Mouse (Mus musculus): Measurements from ENCODE around the gene Plekhj1. TPM values are rescaled to one million over a fixed set of nuclear protein-coding genes. Genes with fewer than 3 reads are reported as not detected.
A peak's percentile ranks its signal among the peaks of the same experiment; 100 is the strongest.
"Not testable (repeated sequence)": the region's sequence is repeated elsewhere in the genome, so short reads cannot be mapped to it uniquely, and the experiment has no call there.

The Plekhj1 gene
- total RNA-seq (2021), result 10 to 100 TPM; 73.8 to 74.5 TPM

DNA sequence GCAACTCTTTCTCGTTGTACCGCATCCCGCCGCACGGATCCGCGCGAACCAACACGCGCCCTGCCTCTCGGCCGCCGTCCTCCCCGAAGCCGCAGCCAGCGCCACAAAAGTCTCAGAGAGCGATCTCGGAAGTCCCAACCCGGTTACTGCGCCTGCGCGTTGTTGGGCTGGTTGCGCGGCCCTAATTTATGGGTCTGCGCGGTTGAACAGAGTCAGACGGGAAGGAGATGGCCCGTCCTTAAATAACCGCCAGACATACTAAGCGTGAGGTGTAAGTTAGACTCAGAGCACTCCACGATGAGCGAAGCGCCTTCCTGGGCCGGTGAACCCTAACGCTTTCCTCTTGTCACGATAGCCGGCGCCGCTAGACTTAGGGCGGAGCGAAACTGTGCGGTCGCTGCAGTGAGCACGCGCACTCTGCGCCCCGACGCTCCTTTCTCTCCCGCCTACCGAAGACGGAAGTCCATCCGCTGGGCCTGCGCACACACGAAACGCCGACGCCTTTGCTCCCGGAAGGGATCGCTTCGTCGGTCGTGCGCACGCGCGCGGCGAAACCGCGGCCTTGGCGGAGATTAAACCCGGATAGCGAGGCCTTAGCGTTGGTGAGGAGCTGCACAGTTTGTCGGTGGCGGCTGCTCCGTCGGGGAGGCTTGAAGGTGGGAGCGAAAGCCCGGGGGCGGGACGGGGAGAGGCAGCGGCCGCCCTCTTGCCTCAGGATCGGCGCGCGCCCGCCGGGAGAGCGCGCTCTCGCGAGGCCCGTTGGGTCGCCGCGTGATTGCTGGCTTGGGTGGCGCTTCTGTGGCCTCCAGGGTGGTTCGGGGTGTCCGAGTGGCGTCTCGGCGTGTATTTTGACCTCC is at the start of gene Plekhj1, which contains the start of gene Sf3a2:
Gene Plekhj1, minus strand, starts transcription at position 477 of the 857 bp plus-strand sequence.
Gene Sf3a2, plus strand, starts transcription at position 49 of the 857 bp plus-strand sequence.
- peak; percentile 95 to 97 for DNase-seq

DNA sequence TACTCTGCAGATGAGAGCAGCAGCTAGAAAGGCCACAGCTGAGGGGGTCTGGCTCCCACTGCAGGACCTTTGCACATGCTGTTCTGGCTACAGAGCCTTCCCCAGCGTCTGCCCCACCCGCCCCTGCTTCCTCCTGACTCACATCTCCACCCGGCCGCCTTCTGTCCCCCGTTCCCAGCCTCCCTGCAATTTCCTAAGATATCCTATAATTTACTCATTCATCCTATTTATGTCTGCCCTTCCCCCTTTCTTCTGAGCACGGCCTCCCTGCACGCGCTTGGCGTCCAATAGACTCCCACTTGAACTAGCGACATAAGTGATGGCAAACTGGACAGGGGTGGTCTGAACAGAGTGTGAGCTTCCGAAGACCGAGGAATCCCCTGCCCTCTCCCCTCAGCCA is 47.3 kb upstream of the Plekhj1 start:
- DNase-seq, result no peak

DNA sequence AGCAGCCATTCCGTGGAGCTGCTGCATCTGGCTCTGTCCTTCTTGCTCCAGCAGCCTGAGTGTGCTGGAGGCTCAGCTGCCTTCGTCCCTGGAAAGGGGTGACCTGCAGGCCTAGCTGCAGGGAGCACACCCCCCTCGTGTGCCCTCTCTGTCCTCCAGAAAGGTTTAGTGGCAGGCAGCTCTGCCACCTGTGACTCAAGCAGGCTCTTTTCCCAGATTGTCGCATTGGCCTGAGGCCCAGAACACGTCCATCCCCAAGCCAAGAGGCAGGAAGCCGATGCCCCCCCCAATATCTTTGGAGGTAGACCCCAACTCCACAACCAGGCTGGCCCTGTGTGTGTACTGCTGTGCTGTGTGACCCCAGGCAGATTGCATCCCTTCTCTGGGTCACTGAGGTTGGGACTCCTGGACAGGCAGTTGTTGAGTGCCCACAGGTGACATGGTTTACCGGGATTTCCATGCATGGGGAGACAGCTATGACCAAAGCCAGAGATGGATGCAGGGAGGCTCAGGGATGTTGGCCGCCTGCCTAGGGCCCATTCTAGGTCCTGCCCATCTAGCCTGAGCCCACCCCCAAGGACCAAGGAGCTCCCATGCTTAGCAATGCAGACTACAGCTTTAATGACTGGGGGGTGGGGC is 46.7 kb upstream of the Plekhj1 start:
- no peak for DNase-seq

DNA sequence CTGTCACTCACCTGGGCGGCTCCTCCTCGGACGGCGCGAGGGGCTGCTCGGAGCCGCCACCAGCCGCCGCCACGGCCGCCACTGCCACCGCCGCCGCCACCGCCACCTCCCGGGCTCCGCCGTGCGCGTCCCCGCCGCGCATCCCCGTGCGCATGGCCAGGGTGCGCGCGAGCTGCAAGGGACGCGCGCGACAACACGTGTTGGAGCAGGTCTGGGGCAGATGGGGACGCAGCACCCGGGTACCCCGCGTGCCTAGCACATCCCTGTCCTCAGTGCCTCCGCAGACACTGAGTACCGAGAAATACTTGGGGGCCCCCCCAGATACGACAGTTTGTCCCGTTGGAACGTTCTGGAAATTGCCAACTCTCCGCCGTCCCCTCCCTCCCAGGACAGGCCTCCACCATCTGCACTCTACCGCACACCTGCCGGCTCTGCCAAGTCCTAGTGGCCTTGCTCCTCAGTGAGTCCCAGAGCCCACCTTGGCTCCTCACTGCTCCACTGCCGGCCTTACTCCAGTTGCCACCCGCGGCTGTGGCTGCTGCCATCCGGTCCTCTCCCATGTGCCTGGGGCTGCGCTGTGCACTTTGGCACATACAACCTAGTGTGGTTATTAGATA is 45.6 kb upstream of the Plekhj1 start, which contains the start of gene Lingo3:
Gene Lingo3, minus strand, starts transcription at position 109 of the 617 bp plus-strand sequence.
- peak; percentile 62 to 69 for DNase-seq

DNA sequence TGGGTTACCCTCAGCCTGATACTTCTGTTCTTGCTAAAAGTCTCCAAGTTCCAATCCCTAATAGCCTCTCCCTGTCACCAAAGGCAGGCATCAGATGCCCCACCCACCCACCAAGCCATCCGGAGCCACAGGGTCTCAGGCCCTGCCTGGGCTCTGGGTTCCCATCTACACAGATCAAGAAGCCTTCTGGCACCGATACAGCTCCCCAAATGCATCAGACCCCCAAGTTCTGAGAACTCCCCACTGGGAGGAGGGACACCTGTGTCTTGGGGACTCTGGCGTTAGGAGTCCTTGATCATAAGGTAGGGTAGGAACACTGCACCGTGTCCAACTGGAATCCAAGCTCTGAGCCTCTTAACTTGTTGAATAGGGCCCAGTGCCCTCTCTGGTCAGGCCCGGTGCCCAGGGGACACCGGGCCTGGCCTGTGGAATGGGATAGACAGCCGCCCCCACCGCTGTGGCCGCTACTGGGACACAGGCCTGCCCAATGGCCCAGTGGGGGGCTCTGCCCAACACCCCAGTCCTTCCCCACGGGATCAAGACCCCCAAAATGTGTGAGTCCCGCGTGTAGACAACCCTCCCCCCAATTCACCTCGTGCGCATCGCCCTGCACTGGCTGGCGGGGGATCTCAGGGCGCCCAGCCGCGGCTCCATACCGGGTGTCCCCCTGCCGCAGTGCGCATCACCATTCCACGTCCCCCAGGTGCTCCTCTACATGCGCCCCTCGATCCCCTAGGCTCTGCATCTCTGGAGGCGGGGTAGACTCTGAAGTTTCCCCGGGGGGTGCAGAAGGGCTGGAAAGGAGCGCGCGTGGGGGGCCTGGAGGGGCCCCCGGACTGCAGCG is 44.9 kb upstream of the Plekhj1 start:
- no peak for DNase-seq

DNA sequence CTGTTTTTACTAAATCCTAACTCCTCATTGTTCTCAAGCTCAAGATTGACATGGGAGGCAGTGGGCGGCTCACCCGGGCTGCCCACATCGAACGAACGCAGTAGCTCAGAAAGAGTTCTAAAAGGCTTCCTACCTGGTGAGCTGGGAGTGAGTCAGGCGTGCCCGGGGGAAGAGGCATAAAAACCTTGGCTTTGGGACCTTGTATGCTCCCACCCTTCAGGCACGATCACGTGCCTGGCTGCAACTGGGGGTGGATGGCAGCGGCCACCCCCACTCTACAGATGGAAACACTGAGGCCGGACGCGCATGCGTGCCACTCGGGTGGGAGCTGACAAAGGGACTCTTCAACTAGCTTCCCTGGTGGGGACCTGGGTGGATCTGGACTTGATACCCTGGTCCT is 43.9 kb upstream of the Plekhj1 start:
- DNase-seq, result peak in 1 of 2 experiments; percentile 54

DNA sequence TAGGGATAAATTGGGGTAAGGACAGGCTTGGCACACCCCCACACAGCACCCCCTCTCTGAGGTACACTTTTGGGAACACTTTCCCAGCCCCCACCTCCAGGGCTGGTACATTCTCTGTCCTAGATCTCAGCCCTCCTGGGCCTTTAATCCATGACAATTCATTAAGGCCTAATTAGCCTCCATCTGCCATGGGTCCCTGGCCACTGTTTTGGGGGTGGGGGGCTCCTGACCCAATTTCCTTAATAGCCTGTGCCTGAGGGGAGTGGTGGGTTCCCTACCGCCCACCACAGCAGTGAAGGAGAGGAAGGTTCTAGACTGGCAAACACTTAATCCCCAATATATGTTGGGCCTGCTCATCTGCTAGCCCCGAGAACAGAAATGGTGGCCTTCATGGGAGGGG is 43.3 kb upstream of the Plekhj1 start:
- DNase-seq, result no peak

DNA sequence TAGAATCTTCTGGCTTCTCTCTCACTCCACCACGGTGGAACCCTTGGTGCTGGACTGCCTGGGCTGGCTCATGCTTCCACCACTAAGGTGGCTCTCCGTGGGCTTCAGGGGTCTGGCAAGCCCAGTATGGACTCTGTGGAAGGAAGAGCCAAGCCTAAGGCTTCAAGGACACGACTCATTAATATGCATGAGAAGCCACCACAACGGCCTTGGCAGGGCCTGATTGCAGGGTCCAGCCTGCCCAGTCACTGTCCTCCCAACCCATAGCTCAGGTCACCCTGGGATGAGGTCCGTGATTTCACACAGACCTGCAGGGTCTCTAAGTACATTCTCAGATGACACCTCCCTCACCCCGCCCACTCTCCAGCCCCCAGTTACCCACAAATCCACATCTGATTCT is 41.4 kb upstream of the Plekhj1 start:
- DNase-seq, result no peak

DNA sequence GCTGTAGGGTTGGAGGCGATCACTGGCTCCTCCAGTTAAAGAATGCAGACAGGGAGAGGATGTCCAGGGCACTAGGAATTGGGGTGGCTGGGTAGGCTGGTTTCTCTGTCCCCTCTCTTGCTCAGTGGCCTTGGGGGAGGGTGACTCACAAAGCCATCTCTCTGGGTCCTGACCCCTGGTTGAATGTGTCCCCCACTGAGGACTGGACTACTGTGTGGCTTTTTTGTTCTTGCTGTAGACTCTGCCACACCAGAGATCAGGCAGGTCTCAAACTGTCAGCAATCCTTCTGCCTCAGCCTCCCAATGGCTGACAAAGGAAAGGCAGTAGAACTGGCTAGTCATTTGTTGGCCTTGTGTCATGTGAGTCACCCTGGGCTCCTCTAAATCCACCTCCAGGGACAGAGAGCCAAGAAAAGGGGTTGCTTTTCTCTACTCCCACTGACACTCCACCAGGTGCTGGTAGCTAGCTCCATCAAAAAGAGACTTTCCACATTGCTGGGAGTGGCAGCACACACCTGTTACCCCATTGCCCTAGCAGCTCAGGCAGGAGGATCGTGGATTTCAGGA is 40.0 kb upstream of the Plekhj1 start:
- no peak for DNase-seq

DNA sequence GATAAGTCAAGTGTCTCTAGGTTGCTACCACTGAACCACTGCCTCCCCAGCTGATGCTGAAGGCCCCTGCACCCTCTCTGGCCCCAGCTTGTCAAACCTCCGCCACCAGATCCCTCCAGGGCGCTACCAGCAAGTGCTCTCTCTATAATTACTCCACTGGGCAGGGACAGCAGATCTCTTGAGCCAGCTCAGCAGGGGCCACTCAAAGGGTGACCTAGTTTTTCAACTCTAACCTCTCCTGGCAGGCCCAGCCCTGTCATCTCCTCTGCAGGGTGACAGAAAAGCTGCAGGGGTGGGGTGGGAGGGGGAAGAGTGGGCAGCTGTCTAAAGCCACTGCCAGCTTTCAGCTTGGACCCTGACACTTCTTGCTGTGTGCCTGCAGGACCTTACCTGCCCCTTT is 39.4 kb upstream of the Plekhj1 start:
- DNase-seq, result no peak

DNA sequence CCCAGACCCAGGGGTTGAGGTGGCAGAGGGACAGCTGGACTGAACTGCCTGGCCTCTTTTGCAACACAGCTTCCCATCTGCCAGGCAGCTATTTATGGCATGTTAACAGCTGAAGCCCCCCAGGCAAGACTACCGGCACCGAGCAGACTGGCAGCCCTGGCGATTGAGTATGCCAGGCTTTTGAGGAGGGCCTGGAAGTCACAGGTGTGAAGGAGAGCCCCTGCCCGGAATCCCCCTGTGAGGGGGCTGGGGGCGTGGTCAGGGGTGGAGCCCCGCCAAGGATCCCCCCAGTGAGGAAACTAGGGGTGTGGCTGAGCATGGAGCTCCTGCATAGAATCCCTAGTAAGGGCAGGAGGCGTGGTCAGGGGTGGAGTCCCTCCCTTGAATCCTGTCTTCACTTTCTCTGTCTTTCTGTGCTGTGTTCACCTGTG is 38.5 kb upstream of the Plekhj1 start:
- no peak for DNase-seq

DNA sequence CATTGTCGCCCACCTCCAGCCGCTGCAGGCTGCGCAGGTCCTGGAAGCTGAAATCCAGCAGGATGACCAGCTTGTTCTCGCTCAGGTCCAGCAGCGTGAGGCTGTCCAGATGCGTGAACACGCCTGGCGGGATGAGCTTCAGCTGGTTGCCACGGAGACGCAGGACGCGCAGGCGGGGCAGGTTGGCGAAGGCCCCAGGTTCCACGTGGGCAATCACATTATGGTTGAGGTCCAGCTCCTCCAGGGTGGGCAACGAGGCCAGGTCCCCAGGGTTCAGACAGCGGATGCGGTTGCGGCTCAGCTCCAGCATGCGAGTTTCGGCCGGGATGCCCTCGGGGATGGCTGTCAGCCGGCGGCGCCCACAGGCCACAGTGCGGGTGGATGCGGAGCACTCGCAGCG is 37.2 kb upstream of the Plekhj1 start:
- DNase-seq, result no peak

DNA sequence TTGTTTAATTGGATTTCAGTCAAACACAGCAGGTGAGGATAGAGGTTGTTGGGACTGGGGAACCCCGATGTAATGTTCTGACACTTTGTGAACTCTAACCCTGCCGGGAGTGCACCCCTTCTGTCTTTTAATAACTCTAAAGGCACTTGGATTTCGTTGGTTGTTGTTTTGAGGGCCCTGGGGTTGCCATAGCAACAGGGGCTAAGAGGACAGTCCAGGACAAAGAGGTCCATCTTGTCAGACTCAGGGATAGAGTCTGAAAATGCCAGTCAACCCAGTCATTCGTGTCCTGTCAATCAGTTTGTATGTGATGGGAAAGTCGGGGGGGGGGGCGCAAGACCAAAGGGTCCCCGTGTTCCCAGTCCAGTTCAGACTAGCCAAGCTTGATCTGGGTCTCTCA is 34.4 kb upstream of the Plekhj1 start:
- no peak for DNase-seq

DNA sequence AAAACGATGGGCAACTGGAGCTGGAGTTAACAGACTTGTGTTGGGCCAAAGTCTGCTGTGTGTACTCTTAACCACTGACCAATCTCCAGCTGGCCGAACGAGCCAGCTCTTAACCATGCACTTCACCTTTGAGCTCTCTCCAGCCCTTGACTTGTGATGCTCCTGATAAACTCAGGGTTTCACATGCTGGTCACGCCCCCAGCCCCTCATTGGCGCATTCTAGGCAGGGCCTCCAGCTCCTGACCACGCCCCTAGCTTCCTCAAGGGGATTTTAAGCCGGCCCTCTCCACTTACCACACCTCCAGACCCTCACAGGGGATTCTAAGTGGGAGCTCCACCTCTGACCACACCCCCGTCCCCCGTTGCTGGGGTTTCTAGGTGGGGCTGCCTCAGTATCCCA is 32.7 kb upstream of the Plekhj1 start:
- no peak for DNase-seq

DNA sequence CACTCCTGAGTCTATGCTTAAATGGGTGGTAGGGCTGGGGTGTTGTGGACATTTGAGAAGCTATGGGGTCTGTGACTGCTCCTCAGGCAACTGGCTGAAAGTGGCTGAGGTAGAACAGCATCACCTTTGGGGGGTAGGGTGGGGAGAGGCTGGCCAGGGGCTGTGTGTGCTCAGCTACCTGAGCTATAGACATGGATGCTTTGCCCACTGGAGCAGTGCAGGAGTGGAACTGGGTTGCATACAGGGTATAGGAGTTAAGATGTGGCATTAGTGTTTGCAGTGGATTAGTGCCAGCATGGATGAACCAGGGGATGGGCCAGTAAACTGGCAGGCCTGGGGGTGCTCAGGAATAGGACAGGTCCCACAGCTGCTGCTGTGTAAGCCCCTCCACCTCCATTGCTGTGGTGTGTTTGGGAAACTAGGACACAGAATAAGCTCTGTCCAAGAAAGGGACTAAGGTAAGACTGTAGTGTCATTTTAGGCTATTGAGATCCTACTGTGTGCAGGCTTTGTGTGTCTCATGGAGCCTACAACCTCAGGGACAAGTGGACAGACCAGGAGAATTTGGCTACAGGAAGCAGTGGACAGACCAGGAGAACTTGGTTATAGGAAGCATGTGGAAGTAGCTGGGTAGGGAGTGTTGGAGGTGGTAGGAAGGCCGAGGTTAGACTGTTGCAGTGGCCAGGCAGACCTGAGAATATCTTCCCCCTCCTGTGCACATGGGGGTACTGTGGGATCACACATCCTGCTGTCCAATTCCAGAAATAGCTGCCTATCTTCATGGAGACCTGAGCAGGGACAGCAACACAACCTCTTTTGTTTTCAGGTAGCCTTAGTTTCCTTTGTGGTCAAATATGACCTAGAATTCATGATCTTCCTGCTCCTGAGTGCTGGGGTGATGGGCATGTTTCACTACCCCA is 31.2 kb upstream of the Plekhj1 start:
- DNase-seq, result no peak

DNA sequence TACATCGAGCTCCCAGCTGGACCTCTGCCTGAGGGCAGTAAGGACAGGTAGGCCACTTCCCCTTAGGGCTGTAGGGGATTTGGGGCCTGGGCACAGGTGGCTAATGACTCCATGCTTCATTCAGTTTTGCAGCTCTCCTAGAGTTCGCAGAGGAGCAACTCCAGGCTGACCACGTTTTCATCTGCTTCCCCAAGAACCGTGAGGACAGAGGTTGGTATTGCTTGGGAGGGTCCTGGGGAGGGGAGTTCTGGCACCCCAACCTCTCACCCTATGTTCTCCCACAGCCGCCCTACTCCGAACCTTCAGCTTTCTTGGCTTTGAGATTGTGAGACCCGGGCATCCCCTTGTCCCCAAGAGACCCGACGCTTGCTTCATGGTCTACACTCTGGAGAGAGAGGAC is 30.2 kb upstream of the Plekhj1 start:
- DNase-seq, result not testable (repeated sequence)

DNA sequence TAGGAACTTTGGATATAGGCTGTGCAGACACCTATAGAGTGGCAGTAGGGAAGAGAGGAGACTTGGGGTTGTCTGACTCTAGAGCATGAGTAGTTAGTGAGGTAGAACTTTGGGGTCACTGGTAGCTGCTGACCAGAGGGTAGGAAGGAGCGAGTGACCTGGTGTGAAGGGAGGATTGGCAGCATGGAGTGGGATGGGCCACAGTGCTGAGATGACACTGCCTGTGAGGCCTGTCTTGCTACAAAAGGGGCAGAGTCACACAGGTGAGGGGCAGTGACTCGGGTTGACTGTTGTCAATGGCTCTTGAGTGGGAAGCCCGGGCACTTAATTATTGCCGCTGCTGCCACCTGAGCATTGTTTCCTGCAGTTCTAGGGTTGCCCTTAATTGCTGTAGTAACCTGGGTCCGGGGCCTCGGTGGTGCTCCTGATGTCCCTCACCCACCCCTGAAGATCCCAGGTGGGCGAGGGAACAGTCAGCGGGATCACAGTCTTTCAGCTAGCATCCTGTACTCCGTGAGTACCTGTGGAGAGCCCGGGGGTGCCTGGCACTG is 29.5 kb upstream of the Plekhj1 start:
- no peak for DNase-seq

DNA sequence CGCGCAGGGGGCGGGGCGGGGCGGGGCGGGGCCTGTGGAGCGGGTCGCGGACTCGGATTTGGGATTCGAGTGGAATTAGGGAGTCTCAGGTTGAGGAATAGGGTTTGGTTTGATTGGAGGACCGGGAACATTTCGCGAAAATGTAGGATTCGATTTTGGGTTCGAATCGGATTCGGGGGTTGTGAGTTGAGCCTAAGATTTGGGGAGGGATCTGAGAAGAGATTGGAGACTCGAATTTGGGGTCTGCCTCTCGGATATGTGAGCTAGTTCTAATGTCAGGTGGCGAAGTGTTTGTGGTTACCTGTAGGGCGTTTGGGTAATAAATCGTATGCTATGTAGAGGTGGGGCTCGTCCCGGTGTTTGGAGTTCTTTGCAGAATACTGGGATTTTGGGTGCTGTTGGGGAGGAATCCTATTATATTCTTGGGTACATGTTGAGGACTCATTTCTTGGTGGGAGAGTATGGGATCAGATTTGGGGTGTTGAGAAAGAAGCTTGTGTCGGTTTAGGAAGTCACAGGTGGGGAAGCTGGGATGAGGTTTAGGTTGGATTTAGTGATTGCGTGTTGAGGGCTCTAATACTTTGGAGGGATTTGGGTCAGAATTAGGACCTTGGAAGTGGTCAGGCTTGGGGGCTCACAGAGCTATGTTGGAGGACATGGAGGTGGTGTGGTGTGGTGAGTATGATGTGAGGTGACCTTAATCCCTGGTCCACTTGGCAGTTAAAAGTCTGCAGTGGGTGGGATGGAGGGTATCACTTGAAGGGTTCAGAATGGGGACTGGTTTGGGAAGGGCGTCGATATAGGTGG is 28.8 kb upstream of the Plekhj1 start:
- DNase-seq, result no peak
